Mouse (Mus musculus): ENCODE measurements at regions not wholly inside any gene's neighbourhood (a gene's known extent, or its start where the extent isn't known, plus 50 kb on each side); places are given as distances from the start of the nearest gene placed in this dataset.

- no peak for DNase-seq (ENCODE audit: extremely low read depth, insufficient read length, low spot score)
Observed at GRCm38 (mm10) chr10:17659575-17659974, 63.4 kb upstream of the Cited2 start.

DNA sequence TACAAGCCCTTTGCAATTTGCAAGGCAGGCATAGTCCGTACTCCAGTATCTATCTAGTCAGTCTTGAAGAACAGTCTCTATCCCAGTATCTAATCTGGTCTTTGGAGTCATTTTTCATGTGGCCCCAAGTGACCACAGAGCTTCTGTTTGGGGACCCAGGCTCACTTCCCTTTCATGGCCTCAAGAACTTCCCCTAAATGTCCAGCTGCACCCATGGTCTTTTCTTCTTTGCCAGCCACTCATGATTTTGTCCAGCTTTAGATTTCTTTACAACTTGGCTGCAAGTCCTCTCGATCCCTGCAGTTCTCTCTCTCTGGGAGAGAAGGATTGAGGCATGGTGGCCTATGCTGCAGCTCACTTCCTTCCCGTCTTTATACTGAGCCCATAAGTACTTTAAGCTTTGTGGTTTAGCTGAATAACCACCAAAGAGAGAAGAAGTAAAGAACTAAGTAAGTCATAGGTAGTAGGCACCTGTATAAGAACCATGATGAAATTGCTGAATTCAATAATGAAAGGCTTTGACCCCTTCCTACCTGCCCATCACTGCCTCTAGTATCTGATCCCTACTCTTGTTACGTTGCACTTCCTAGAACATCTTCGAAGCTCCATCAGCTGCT, 62.1 kb upstream of the Cited2 start:
- DNase-seq (ENCODE audit: extremely low read depth, insufficient read length, low spot score), result no peak

DNA sequence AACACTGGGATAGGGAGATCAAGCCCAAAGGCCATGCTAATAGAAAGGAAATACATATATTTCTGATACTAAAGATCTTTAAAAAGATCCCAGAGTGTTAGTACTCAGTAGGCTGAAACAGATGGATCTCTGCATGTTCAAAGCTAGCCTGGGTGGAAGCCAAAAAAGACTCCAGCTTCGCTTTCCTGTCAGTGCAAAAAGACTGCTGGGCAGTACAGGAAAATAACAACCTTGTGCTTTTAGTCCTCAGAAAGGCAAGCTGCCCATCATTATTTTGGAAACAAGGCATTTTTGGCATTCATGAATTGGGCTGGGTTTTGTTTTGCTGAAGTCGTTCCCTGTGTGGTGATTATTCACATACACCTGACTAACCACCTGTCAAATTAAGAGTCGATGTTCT, 56.9 kb upstream of the Cited2 start:
- no peak for DNase-seq (ENCODE audit: extremely low read depth, insufficient read length, low spot score)

DNA sequence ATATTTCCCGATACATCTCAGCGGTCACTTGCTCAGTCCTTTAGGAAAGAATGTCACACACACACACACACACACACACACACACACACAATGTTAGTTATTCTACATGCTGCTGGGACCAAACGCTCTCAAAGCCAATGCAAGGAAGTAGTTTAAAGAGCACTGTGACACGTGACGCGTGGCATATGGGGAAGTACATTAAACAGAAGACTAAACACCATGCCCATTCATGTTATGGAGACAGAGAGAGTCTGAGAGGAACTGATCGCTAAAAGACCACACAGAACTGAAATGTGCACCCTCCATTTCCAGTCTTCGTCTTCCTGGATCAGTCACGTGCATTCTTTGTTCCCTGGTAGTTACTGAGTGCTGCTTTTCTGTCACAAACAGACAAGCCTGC, 53.6 kb upstream of the Cited2 start:
- DNase-seq (ENCODE audit: extremely low read depth, insufficient read length, low spot score), result no peak

All from 3134 (cell line).